Mouse (Mus musculus) heart, adult 2 months (tissue): ENCODE results near the gene Igfbp6.

Experiments used
- CTCF ChIP-seq: fragments of 200-600 bp; IDR thresholded peaks from 2 replicates; pipeline ENCODE4 v1.8.1; 2022; ENCODE audit warnings: antibody characterized with exemption, mild to moderate bottlenecking, moderate library complexity
- EP300 ChIP-seq: fragments of 200-500 bp; IDR thresholded peaks from 2 replicates; pipeline ENCODE4 v1.6.1; 2011; ENCODE audit warnings: low read depth, low read length, control low read depth; ENCODE audit not compliant: insufficient read depth
- POLR2A ChIP-seq: fragments of 200-500 bp; IDR thresholded peaks from 2 replicates; pipeline ENCODE4 v1.6.1; 2011; ENCODE audit warnings: mild to moderate bottlenecking, low read depth, low read length, control low read depth; ENCODE audit not compliant: insufficient read depth

DNA sequence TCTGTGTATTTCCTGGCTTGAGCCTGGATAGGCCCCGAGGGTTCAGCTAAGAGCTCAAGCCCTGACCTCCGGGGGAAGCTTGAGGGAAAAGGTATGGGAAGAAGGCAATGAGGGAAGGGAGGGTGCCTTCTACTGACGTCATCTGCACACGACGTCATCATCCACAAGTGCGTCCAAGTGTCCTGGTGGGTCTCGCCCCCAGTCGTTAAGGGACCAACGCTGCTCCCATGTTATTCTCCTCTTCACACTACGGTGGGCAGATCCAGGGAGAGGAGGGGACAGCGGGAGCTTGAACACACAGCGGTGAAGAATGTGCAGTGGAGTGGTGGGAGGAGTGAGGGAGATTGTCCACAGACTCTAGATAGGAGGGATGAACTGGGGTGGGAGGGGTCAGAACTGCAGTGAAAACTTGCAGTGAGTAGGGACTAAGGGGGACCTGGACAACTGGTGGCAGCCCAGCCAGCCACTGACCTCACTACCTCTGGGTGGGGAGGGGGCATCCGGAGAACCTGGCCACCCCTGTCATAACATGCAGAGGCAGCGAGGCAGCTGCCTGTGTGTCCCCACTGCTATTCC lies 40.7 kb upstream of the Igfbp6 start:
- TF ChIP-seq CTCF: no peak
- TF ChIP-seq POLR2A: peak; percentile 95
- TF ChIP-seq EP300: peak; percentile 90
